Mouse (Mus musculus) liver, embryonic 13.5 days (tissue): Measurements from ENCODE around the gene Kcp. TPM values are rescaled to one million over a fixed set of nuclear protein-coding genes. Genes with fewer than 3 reads are reported as not detected.

Source experiments
- ATAC-seq: fragments of 200-750 bp; cut with Nextera tagmentation; 2 replicates; pipeline ENCODE4 v1.8.0; 2017; ENCODE audit warnings: low read depth, mild to moderate bottlenecking, moderate number of reproducible peaks, moderate library complexity
- DNase-seq: peaks from one replicate; pipeline ENCODE4 v3.0.0; 2022
- H3K27ac ChIP-seq: fragments of 300-500 bp; sonication (generic); 2 replicates; pipeline ENCODE4 v1.5.1; 2015; ENCODE audit warnings: moderate library complexity, mild to moderate bottlenecking, inconsistent platforms
- H3K27me3 ChIP-seq: fragments of 300-500 bp; sonication (generic); 2 replicates; pipeline ENCODE4 v1.6.1; 2015; ENCODE audit warnings: mild to moderate bottlenecking, inconsistent platforms
- H3K36me3 ChIP-seq: fragments of 300-500 bp; sonication (generic); 2 replicates; pipeline ENCODE4 v1.6.1; 2015; ENCODE audit warnings: mild to moderate bottlenecking, inconsistent platforms
- H3K4me1 ChIP-seq: fragments of 300-500 bp; sonication (generic); replicated peaks from 2 replicates; pipeline ENCODE4 v1.6.1; 2015; ENCODE audit warnings: inconsistent platforms
- H3K4me2 ChIP-seq: fragments of 300-500 bp; sonication (generic); 2 replicates; pipeline ENCODE4 v1.6.1; 2015; ENCODE audit warnings: inconsistent platforms, mild to moderate bottlenecking, moderate library complexity
- H3K4me3 ChIP-seq: fragments of 300-500 bp; sonication (generic); replicated peaks from 2 replicates; pipeline ENCODE4 v1.5.1; 2015; ENCODE audit warnings: mild to moderate bottlenecking, inconsistent platforms
- H3K9ac ChIP-seq: fragments of 300-500 bp; sonication (generic); 2 replicates; pipeline ENCODE4 v1.6.1; 2015; ENCODE audit warnings: mild to moderate bottlenecking, inconsistent platforms
- H3K9me3 ChIP-seq: fragments of 300-500 bp; sonication (generic); replicated peaks from 2 replicates; pipeline ENCODE4 v1.6.1; 2016; ENCODE audit warnings: inconsistent platforms
- WGBS: fragments of 180-500 bp; shearing (Covaris S2); methylation state at CpG from one replicate; pipeline ENCODE4 v1.1.7; 2015; ENCODE audit not compliant: insufficient replicate concordance; 5-methylcytosine and 5-hydroxymethylcytosine counted together
- polyA plus RNA-seq: library from polyadenylated mRNA; unstranded; fragments of >200 nt; fragmentation: Nextera tagmentation; extraction: Ambion mirVana; gene quantifications from 2 replicates; pipeline ENCODE4 v1.2.1, GENCODE M21; 2015

Gene Kcp
- polyA plus RNA-seq, 1 experiment from 2014 or later = 1.6 TPM

DNA sequence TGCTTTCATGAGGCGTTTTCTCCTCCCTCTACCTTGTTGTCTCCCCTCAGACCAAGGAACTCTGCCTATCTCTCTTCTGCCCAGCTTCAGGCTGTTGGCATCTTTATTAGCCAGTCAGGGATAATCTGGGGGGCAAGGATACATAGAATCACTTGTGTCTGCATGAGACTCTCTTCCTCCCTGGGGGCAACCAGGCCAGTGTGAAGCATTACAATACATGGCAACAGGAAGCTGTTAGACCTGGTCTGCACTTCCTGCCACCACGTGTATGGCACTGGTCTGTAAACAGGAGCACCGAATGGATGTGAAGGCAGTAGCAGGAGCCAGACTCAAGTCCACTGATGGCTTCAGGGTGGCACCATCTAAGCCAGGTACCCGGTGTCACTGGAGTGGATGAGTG lies 22.3 kb upstream of the Kcp start:
- DNase-seq = no peak
- peaks cover 61% of the 10 kb centered on the region for H3K27me3 ChIP-seq
- no peak for ATAC-seq
- peaks cover 22% of the 10 kb centered on the region for H3K4me1 ChIP-seq
- no peaks in the 10 kb centered on the region for H3K36me3 ChIP-seq
- H3K4me3 ChIP-seq = no peak overlapping the region
- peak overlapping the region; percentile 21; the same call in 1 of the 2 replicates for H3K4me2 ChIP-seq
- H3K9me3 ChIP-seq = no peaks in the 10 kb centered on the region
- WGBS = 40% methylated on average over 4 of the region's 4 CpGs
- no peak overlapping the region for H3K27ac ChIP-seq
- no peak overlapping the region for H3K9ac ChIP-seq

GRCm38 (mm10) chr6:29529444-29529820 lies 21.7 kb upstream of the Kcp start:
- peak overlapping the region; percentile 21 for H3K4me2 ChIP-seq
- H3K27ac ChIP-seq = no peak overlapping the region
- H3K4me1 ChIP-seq = peaks cover 22% of the 10 kb centered on the region
- DNase-seq (no peak), ATAC-seq (no peak)
- no peaks in the 10 kb centered on the region for H3K36me3 ChIP-seq
- 11% methylated on average over 2 of the region's 2 CpGs for WGBS
- H3K9ac ChIP-seq = peak overlapping the region; percentile 3; the same call in 1 of the 2 replicates
- peaks cover 67% of the 10 kb centered on the region for H3K27me3 ChIP-seq
- no peaks in the 10 kb centered on the region for H3K9me3 ChIP-seq
- 0 out of 2 replicates have a peak overlapping the region, but pooled peaks have one; percentile 57 for H3K4me3 ChIP-seq

DNA sequence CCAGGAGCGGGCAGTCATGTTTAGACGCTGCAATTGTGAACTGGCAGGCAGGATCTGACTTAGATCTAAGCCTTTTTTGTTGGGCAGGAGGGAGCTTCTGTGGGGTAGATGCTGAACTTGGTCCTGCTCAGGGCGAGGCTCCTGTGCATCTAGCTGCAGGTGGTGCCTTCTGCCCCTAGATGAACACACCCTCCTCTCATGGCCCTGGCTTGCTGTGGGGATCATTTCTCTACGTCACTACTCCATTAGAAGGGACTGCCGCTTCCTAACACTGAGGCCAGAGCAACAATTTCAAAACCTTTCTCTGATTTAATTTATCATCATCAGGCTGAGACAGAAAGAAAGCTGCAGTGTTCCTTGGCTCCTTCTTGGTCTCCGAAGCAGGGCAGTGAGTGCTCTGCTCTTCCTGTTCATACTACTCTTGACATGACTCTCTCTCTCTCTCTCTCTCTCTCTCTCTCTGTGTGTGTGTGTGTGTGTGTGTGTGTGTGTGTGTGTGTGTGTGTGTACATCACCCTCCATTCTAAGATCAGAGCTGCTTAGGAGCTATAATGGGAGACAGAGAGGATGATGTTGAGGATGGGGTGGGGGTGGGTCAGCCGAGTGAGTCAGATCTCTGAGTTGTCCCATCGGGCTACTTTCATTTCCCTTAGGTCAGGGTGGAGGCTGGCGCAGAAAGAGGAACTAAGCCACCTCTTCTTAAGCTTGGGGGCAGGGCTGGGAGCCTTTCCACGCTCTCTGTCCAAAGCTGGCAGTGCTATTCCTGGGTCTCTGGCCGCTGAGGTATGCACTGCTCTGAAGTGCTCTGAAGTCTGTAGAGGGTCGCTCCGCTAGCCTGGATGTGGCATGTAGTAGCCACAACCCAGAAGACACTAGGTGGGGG lies 21.1 kb upstream of the Kcp start:
- Histone ChIP-seq H3K9me3 (no peaks in the 10 kb centered on the region), H3K27ac (no peak overlapping the region), H3K4me3 (peak overlapping the region; percentile 57), H3K9ac (peak overlapping the region; percentile 3; the same call in 1 of the 2 replicates), H3K27me3 (peaks cover 73% of the 10 kb centered on the region), H3K36me3 (no peaks in the 10 kb centered on the region), H3K4me1 (peaks cover 22% of the 10 kb centered on the region), H3K4me2 (peak overlapping the region; percentile 72)
- ATAC-seq = peak; percentile 9; the same call in 1 of the 2 replicates
- DNase-seq = no peak
- 11% methylated on average over 13 of the region's 13 CpGs for WGBS

GRCm38 (mm10) chr6:29528165-29528505 lies 20.4 kb upstream of the Kcp start:
- peak overlapping the region; percentile 72 for H3K4me2 ChIP-seq
- peaks cover 78% of the 10 kb centered on the region for H3K27me3 ChIP-seq
- no peaks in the 10 kb centered on the region for H3K36me3 ChIP-seq
- H3K4me3 ChIP-seq = peak overlapping the region; percentile 57
- H3K27ac ChIP-seq = no peak overlapping the region
- H3K9ac ChIP-seq = no peak overlapping the region
- WGBS = 14% methylated on average over 8 of the region's 8 CpGs
- no peaks in the 10 kb centered on the region for H3K9me3 ChIP-seq
- no peak for DNase-seq
- no peak for ATAC-seq
- H3K4me1 ChIP-seq = peaks cover 22% of the 10 kb centered on the region

- Histone ChIP-seq H3K4me3 (peak overlapping the region; percentile 57), H3K9me3 (no peaks in the 10 kb centered on the region), H3K36me3 (no peaks in the 10 kb centered on the region), H3K4me2 (peak overlapping the region; percentile 72), H3K4me1 (peaks cover 22% of the 10 kb centered on the region), H3K9ac (0 out of 2 replicates have a peak overlapping the region, but pooled peaks have one; percentile 53), H3K27me3 (peaks cover 78% of the 10 kb centered on the region), H3K27ac (no peak overlapping the region)
- 5% methylated on average over 34 of the region's 34 CpGs for WGBS
- DNase-seq = no peak
- ATAC-seq = no peak
Measured at GRCm38 (mm10) chr6:29527361-29528164, 19.8 kb upstream of the Kcp start.

GRCm38 (mm10) chr6:29526281-29527251 lies 18.8 kb upstream of the Kcp start, which contains the start of gene Irf5:
Irf5 (plus strand) TSS chr6:29526625.
- 0 out of 2 replicates have a peak, but pooled peaks have one; percentile 25 for ATAC-seq
- DNase-seq = no peak
- Histone ChIP-seq H3K27me3 (peaks cover 78% of the 10 kb centered on the region), H3K4me1 (peaks cover 22% of the 10 kb centered on the region), H3K27ac (no peak within 1 kb of the TSS), H3K4me2 (peak within 1 kb of the TSS; percentile 72), H3K4me3 (peak within 1 kb of the TSS; percentile 57), H3K36me3 (no peaks in the 10 kb centered on the region), H3K9ac (peak within 1 kb of the TSS; percentile 53), H3K9me3 (no peaks in the 10 kb centered on the region)
- under 1% methylated on average over 77 of the region's 96 CpGs for WGBS

- H3K9me3 ChIP-seq = no peaks in the 10 kb centered on the region
Measured at GRCm38 (mm10) chr6:29525256-29525655, 17.5 kb upstream of the Kcp start.

GRCm38 (mm10) chr6:29524034-29524489 lies 16.3 kb upstream of the Kcp start:
- no peak overlapping the region for H3K9ac ChIP-seq
- no peaks in the 10 kb centered on the region for H3K36me3 ChIP-seq
- H3K27me3 ChIP-seq = peaks cover 57% of the 10 kb centered on the region
- no peaks in the 10 kb centered on the region for H3K9me3 ChIP-seq
- no peak overlapping the region for H3K4me3 ChIP-seq
- H3K4me1 ChIP-seq = peaks cover 22% of the 10 kb centered on the region
- no peak for ATAC-seq
- H3K4me2 ChIP-seq = no peak overlapping the region
- 19% methylated on average over 6 of the region's 6 CpGs for WGBS
- DNase-seq = no peak
- H3K27ac ChIP-seq = 0 out of 2 replicates have a peak overlapping the region, but pooled peaks have one; percentile 49

More at GRCm38 (mm10) chr6:29525256-29525655, 17.5 kb upstream of the Kcp start:
- DNase-seq (no peak), ATAC-seq (no peak)
- WGBS = 56% methylated on average over 6 of the region's 6 CpGs
- H3K27me3 ChIP-seq = peaks cover 69% of the 10 kb centered on the region
- H3K4me3 ChIP-seq = no peak overlapping the region
- H3K4me2 ChIP-seq = no peak overlapping the region
- H3K9ac ChIP-seq = no peak overlapping the region
- no peaks in the 10 kb centered on the region for H3K36me3 ChIP-seq
- no peak overlapping the region for H3K27ac ChIP-seq
- H3K4me1 ChIP-seq = peaks cover 22% of the 10 kb centered on the region

GRCm38 (mm10) chr6:29523301-29524033 lies 15.7 kb upstream of the Kcp start:
- Histone ChIP-seq H3K4me3 (no peak overlapping the region), H3K27ac (peak overlapping the region; percentile 49), H3K36me3 (no peaks in the 10 kb centered on the region), H3K9me3 (no peaks in the 10 kb centered on the region), H3K4me2 (no peak overlapping the region), H3K9ac (no peak overlapping the region), H3K4me1 (peaks cover 22% of the 10 kb centered on the region), H3K27me3 (peaks cover 51% of the 10 kb centered on the region)
- 43% methylated on average over 12 of the region's 12 CpGs for WGBS
- ATAC-seq = no peak
- no peak for DNase-seq
